Mouse (Mus musculus): ENCODE measurements around the gene Lypd6. TPM values are rescaled to one million over a fixed set of nuclear protein-coding genes. Genes with fewer than 3 reads are reported as not detected.

Gene Lypd6
- total and polyA plus RNA-seq, 2 experiments from 2014 or later: 0.52 TPM; not detected in 1

DNA sequence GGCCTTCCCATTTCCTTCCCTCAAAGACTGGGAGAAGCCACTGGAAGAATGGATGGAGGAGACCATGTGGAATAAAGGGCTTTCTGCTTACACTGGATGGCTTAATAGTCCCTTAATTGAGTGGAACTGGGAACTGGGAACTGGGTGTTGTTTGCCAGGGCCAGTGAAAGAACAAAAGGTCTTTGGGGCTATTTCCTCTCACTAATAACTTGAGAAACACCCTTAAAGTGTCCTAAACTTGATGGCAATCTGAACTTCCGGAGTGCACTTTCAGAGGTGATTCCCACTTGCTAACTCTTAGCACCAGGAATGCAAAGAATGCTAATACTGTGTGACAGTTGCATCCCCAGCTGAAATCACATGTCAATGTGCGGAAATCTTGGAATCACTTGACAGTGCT, 85.2 kb downstream of the Lypd6 start:
- no peaks in the 10 kb centered on the region for H3K9me3 ChIP-seq (replicated peaks; ENCODE audit: control insufficient read depth, low read length)
- H3K9ac ChIP-seq (replicated peaks; ENCODE audit: low read depth, low read length): no peak overlapping the region
- H3K4me2 ChIP-seq (ENCODE audit: low read depth, low read length): no peak overlapping the region
- TF ChIP-seq EP300 (IDR thresholded peaks at IDR 0.05; ENCODE audit: low read depth): no peak
- no peak for TF ChIP-seq CTCF (IDR thresholded peaks at IDR 0.05; ENCODE audit: low read depth)
- H3K4me3 ChIP-seq (ENCODE audit: low read depth, low read length): no peak overlapping the region
- DNase-seq (ENCODE audit: low spot score): no peak
- H3K4me1 ChIP-seq (ENCODE audit: control insufficient read depth, insufficient read depth): no peaks in the 10 kb centered on the region
- no peaks in the 10 kb centered on the region for H3K36me3 ChIP-seq (replicated peaks; ENCODE audit: control insufficient read depth, insufficient read depth, low read length)
- no peaks in the 10 kb centered on the region for H3K27me3 ChIP-seq (ENCODE audit: control insufficient read depth, insufficient read depth, low read length)
- WGBS: 54% methylated on average over 2 of the region's 2 CpGs
- ATAC-seq (ENCODE audit: insufficient read depth, low read depth): no peak
- no peak overlapping the region for H3K27ac ChIP-seq (ENCODE audit: low read depth)

DNA sequence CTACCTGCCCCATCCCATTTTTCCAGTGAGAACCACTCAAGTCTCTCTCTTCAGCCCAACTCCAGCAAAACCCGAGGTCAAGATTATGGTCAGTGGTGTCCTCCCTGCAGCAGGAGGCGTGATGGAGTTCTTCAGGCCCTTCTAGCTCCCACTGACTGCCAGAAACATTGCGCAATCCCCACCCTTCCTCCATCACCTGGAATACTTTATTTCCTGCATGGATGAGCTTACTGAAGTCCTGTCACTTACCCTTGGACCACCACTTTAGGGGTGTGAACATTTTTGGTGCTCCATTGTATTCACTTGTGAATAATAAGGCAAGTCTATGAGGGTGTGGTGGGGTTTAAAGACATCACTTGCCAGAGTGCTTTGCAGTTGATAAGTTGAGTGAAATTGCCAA, 85.7 kb downstream of the Lypd6 start:
- H3K9ac ChIP-seq (replicated peaks; ENCODE audit: low read depth, low read length): no peak overlapping the region
- no peak for DNase-seq (ENCODE audit: low spot score)
- no peaks in the 10 kb centered on the region for H3K9me3 ChIP-seq (replicated peaks; ENCODE audit: control insufficient read depth, low read length)
- ATAC-seq (ENCODE audit: insufficient read depth, low read depth): no peak
- no peak overlapping the region for H3K27ac ChIP-seq (ENCODE audit: low read depth)
- 84% methylated on average over 3 of the region's 3 CpGs for WGBS
- H3K4me2 ChIP-seq (ENCODE audit: low read depth, low read length): no peak overlapping the region
- H3K4me3 ChIP-seq (ENCODE audit: low read depth, low read length): no peak overlapping the region
- H3K4me1 ChIP-seq (ENCODE audit: control insufficient read depth, insufficient read depth): no peaks in the 10 kb centered on the region
- H3K36me3 ChIP-seq (replicated peaks; ENCODE audit: control insufficient read depth, insufficient read depth, low read length): no peaks in the 10 kb centered on the region
- TF ChIP-seq EP300 (IDR thresholded peaks at IDR 0.05; ENCODE audit: low read depth) (no peak), CTCF (IDR thresholded peaks at IDR 0.05; ENCODE audit: low read depth) (no peak)
- H3K27me3 ChIP-seq (ENCODE audit: control insufficient read depth, insufficient read depth, low read length): no peaks in the 10 kb centered on the region

GRCm38 (mm10) chr2:50156009-50156408, 89.8 kb downstream of the Lypd6 start:
- no peak overlapping the region for H3K9ac ChIP-seq (replicated peaks; ENCODE audit: low read depth, low read length)
- TF ChIP-seq EP300 (IDR thresholded peaks at IDR 0.05; ENCODE audit: low read depth) (no peak), CTCF (IDR thresholded peaks at IDR 0.05; ENCODE audit: low read depth) (no peak)
- H3K9me3 ChIP-seq (replicated peaks; ENCODE audit: control insufficient read depth, low read length): no peaks in the 10 kb centered on the region
- ATAC-seq (ENCODE audit: insufficient read depth, low read depth): no peak
- no peak overlapping the region for H3K27ac ChIP-seq (ENCODE audit: low read depth)
- H3K4me1 ChIP-seq (ENCODE audit: control insufficient read depth, insufficient read depth): 0 out of 2 replicates have a peak, but pooled peaks cover 4% of the 10 kb centered on the region
- 93% methylated on average over 10 of the region's 10 CpGs for WGBS
- H3K4me3 ChIP-seq (ENCODE audit: low read depth, low read length): no peak overlapping the region
- H3K4me2 ChIP-seq (ENCODE audit: low read depth, low read length): no peak overlapping the region
- H3K36me3 ChIP-seq (replicated peaks; ENCODE audit: control insufficient read depth, insufficient read depth, low read length): no peaks in the 10 kb centered on the region
- no peak for DNase-seq (ENCODE audit: low spot score)
- H3K27me3 ChIP-seq (ENCODE audit: control insufficient read depth, insufficient read depth, low read length): no peaks in the 10 kb centered on the region

DNA sequence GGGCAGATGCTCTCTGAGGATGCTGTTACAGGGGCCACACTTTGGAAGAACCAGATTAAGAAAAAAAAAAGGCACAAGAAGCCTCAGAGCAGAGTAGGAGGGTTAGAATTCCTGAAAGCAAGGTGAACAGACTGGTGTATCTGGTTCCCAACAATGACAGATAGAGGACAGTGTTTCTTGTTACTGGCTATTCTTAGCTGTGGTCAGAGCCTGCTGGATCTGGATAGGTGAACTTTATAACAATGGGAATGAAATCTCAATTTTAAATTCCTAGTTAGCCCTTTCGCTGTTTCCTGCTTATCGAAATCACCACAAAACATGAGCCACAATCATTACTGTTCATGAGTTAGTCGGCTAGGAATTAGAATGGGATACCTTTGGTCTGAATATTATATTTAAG, 93.8 kb downstream of the Lypd6 start:
- ATAC-seq (ENCODE audit: insufficient read depth, low read depth): peak; percentile 69
- H3K36me3 ChIP-seq (replicated peaks; ENCODE audit: control insufficient read depth, insufficient read depth, low read length): no peaks in the 10 kb centered on the region
- H3K4me2 ChIP-seq (ENCODE audit: low read depth, low read length): no peak overlapping the region
- DNase-seq (ENCODE audit: low spot score): peak; percentile 8
- H3K4me1 ChIP-seq (ENCODE audit: control insufficient read depth, insufficient read depth): 0 out of 2 replicates have a peak, but pooled peaks cover 4% of the 10 kb centered on the region
- H3K27me3 ChIP-seq (ENCODE audit: control insufficient read depth, insufficient read depth, low read length): no peaks in the 10 kb centered on the region
- no peak overlapping the region for H3K27ac ChIP-seq (ENCODE audit: low read depth)
- H3K4me3 ChIP-seq (ENCODE audit: low read depth, low read length): no peak overlapping the region
- TF ChIP-seq EP300 (IDR thresholded peaks at IDR 0.05; ENCODE audit: low read depth): no peak
- no peak for TF ChIP-seq CTCF (IDR thresholded peaks at IDR 0.05; ENCODE audit: low read depth)
- H3K9ac ChIP-seq (replicated peaks; ENCODE audit: low read depth, low read length): no peak overlapping the region
- H3K9me3 ChIP-seq (replicated peaks; ENCODE audit: control insufficient read depth, low read length): no peaks in the 10 kb centered on the region
- 75% methylated on average over 3 of the region's 3 CpGs for WGBS

DNA sequence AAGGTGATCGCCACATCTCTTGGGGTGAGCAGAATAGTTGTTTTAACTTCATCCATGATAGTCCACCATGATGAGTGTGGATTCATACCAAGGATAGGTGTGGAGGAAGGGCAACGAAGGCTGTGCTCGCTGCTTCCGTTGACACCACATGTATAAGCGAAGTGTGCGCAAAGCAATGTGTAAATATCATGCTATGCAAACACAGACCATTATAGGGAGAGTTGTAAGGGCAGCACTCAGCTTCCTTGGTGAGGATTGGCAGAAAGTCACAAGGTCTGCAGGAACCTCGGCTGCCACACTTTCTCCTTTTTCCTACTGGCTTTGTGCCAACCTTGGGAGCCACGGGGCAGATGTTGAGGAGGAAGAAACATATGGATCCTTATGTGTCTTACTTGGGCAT, 97.4 kb downstream of the Lypd6 start:
- 80% methylated on average over 8 of the region's 8 CpGs for WGBS
- no peak for DNase-seq (ENCODE audit: low spot score)
- ATAC-seq (ENCODE audit: insufficient read depth, low read depth): no peak

DNA sequence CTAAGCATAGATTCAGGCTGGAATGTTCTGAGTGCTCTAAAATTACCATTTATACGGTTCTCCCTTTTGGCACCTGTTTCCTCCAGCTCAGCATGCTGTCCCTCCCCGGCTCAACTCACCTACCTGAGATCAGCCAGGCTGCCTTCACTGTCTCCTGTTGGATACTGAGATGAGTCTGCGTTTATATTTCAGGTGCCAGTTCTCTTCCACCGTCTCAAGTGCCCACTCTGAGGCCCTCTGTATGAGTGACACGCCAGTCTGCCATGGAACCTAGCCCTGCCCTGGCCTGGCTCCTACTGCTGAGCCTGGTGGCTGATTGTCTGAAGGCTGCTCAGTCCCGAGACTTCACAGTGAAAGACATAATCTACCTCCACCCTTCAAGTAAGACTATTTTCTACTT, 99.0 kb downstream of the Lypd6 start:
- Histone ChIP-seq H3K27ac (ENCODE audit: low read depth) (no peak overlapping the region), H3K4me2 (ENCODE audit: low read depth, low read length) (no peak overlapping the region), H3K9ac (replicated peaks; ENCODE audit: low read depth, low read length) (no peak overlapping the region), H3K4me3 (ENCODE audit: low read depth, low read length) (no peak overlapping the region), H3K27me3 (ENCODE audit: control insufficient read depth, insufficient read depth, low read length) (no peaks in the 10 kb centered on the region), H3K4me1 (ENCODE audit: control insufficient read depth, insufficient read depth) (no peaks in the 10 kb centered on the region), H3K36me3 (replicated peaks; ENCODE audit: control insufficient read depth, insufficient read depth, low read length) (no peaks in the 10 kb centered on the region), H3K9me3 (replicated peaks; ENCODE audit: control insufficient read depth, low read length) (no peaks in the 10 kb centered on the region)
- TF ChIP-seq CTCF (IDR thresholded peaks at IDR 0.05; ENCODE audit: low read depth) (no peak), EP300 (IDR thresholded peaks at IDR 0.05; ENCODE audit: low read depth) (no peak)
- WGBS: 50% methylated on average over 6 of the region's 6 CpGs
- ATAC-seq (ENCODE audit: insufficient read depth, low read depth) (no peak), DNase-seq (ENCODE audit: low spot score) (no peak)

More for the DNA sequence above, 97.4 kb downstream of the Lypd6 start:
- Histone ChIP-seq H3K9ac (replicated peaks; ENCODE audit: low read depth, low read length) (no peak overlapping the region), H3K4me1 (ENCODE audit: control insufficient read depth, insufficient read depth) (0 out of 2 replicates have a peak, but pooled peaks cover 4% of the 10 kb centered on the region), H3K27ac (ENCODE audit: low read depth) (no peak overlapping the region), H3K4me2 (ENCODE audit: low read depth, low read length) (no peak overlapping the region), H3K36me3 (replicated peaks; ENCODE audit: control insufficient read depth, insufficient read depth, low read length) (no peaks in the 10 kb centered on the region), H3K27me3 (ENCODE audit: control insufficient read depth, insufficient read depth, low read length) (no peaks in the 10 kb centered on the region), H3K9me3 (replicated peaks; ENCODE audit: control insufficient read depth, low read length) (no peaks in the 10 kb centered on the region), H3K4me3 (ENCODE audit: low read depth, low read length) (no peak overlapping the region)
- TF ChIP-seq EP300 (IDR thresholded peaks at IDR 0.05; ENCODE audit: low read depth): no peak
- TF ChIP-seq CTCF (IDR thresholded peaks at IDR 0.05; ENCODE audit: low read depth): no peak
